Mouse (Mus musculus) ES-E14 (cell line): ENCODE measurements around the gene Acot3.

Experiments used
- CHD2 ChIP-seq: IDR thresholded peaks from 2 replicates; pipeline ENCODE4 v1.6.1; 2014; ENCODE audit warnings: mild to moderate bottlenecking, low read depth, low read length, inconsistent platforms
- HCFC1 ChIP-seq: IDR thresholded peaks from 2 replicates; pipeline ENCODE4 v1.6.1; 2012; ENCODE audit warnings: low read length, inconsistent platforms, borderline replicate concordance; ENCODE audit not compliant: insufficient read depth
- MAFK ChIP-seq: IDR thresholded peaks from 2 replicates; pipeline ENCODE4 v1.6.1; 2014; ENCODE audit warnings: mild to moderate bottlenecking, low read depth, low read length, inconsistent platforms; ENCODE audit not compliant: insufficient read depth
- ZC3H11A ChIP-seq: IDR thresholded peaks from 2 replicates; pipeline ENCODE4 v1.6.1; 2012; ENCODE audit warnings: low read depth, mild to moderate bottlenecking, inconsistent platforms, low read length, borderline replicate concordance
- ZNF384 ChIP-seq: IDR thresholded peaks from 2 replicates; pipeline ENCODE4 v1.6.1; 2012; ENCODE audit warnings: low read depth, low read length, inconsistent platforms

GRCm38 (mm10) chr12:84008729-84009128, 43.2 kb upstream of the Acot3 start:
- no peak for TF ChIP-seq CHD2
- no peak for TF ChIP-seq ZC3H11A
- TF ChIP-seq MAFK, result no peak
- no peak for TF ChIP-seq HCFC1
- no peak for TF ChIP-seq ZNF384
